Mouse (Mus musculus) mature B cell (primary cell): Measurements from ENCODE around the gene Dynlt1b.
"Not testable (repeated sequence)": the region's sequence is repeated elsewhere in the genome, so short reads cannot be mapped to it uniquely, and the experiment has no call there.

ENCODE experiments used
- in situ Hi-C: fragments of 300-500 bp; cut with MboI; formaldehyde crosslinking; loops from 2 replicates; pipeline ENCODE4 v1.14.3; 2019

The Dynlt1b gene

DNA sequence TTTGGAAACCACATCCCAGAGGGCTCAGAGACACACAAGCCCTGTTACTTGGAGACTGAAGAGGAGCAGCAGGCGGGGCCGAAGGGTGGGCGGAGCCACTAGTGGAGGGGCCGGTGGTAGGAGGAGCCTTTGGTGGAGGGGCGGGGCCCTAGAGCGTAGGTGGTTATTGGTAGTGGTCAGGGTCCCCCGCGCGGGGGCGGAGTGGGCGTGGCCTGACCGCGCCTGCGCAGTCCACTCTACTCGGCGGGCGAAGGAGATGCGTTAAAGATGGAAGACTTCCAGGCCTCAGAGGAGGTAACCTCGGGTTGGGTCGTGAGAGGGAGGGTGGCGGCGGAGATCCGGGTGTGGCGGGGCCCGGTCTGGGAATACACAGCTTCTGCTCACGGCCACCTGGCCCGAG lies at the start of gene Dynlt1b:
Gene Dynlt1b (plus strand): TSS at position 168 of the 400 bp plus-strand sequence.
- in situ Hi-C loops: not testable (repeated sequence)

DNA sequence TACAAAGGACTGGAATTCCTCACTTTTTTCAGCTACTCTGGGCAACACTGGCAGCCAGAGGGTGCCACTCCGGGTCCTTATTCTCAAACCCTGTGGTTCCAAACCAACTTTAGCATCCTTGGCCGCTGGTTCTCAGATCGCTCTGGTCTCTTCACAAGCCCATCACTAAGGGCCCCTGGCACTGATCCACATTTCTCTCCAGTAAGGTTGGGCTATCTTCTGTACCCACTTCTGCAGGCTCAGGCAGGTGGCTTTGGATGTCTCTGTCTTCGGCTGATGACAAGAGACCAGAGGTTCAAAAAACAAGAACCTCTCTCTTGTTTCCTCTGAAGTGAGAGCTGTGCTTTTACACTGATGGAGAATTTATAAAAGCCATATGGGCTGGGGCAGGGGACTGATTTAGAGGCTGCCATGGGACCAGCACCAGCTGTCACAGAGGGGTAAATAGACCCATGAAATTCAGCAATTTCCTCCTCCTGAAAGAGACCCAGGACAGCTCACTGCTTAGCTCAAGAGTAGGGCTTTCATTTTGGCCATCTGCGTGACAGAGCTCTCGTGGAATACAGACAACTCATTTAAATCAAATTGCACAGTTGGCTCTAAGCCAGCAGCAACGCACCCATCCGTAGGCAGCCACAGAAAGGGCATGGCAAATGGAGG lies 49.6 kb upstream of the Dynlt1b start:
- in situ Hi-C loops: not testable (repeated sequence)

GRCm38 (mm10) chr17:6381071-6381682 lies 48.7 kb upstream of the Dynlt1b start:
- in situ Hi-C loops: not testable (repeated sequence)

- in situ Hi-C loops: not testable (repeated sequence)
These were observed 43.0 kb upstream of the Dynlt1b start for GRCm38 (mm10) chr17:6386927-6387326.

DNA sequence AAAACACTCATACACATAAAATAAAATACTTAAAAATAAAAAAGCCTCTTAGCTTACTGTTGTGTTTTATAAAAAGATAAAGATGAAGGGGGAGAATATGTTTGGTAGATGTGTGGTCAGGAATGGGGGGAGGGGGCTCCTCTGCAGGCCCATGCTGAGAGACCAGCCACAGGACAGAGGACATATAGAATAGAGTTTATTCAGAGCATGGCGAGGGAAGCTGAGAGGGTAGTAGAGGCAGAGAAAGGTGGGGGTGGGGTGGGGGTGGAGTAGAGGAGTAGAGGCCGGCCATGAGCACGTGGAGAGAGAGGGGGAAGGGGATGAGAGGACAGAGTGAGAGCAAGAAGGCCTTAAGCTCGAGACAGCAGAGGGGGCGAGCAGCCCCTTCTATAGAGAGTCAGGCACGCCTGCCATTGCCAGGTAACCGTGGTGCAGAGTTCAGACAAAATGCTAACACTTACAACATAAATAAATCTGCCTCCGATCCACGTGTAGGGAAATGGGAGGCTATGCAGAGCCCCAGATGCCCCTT lies 42.5 kb upstream of the Dynlt1b start:
- in situ Hi-C loops: not testable (repeated sequence)

GRCm38 (mm10) chr17:6389463-6389862 lies 40.4 kb upstream of the Dynlt1b start:
- in situ Hi-C loops: not testable (repeated sequence)

DNA sequence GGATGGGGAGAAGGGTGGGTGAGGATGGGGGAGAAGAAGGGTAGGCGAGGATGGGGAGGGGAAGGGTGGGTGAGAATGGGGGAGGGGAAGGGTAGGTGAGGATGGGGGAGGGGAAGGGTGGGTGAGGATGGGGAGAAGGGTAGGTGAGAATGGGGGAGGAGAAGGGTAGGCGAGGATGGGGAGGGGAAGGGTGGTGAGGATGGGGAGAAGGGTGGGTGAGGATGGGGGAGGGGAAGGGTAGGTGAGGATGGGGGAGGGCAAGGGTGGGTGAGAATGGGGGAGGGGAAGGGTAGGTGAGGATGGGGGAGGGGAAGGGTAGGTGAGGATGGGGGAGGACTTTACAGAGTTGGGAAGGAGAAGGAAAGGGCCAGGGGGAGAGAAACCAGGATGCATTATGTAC lies 39.2 kb upstream of the Dynlt1b start:
- in situ Hi-C loops: not testable (repeated sequence)

DNA sequence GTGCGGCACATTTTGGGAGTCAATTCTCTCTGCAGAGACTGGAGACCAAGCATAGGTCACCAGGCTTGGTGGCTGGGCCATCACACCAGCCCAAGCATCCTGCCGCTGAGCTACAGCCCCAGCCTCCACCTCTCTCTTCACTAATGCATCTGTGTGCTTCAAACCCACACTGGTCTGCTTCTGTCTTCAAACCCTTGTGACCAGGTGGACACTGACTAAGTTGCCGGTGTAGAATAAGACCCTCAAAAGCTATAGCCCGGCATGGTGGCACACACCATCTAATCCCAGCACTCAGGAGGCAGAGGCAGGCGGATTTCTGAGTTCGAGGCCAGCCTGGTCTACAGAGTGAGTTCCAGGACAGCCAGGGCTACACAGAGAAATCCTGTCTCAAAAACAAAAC lies 38.2 kb upstream of the Dynlt1b start:
- in situ Hi-C loops: not testable (repeated sequence)

DNA sequence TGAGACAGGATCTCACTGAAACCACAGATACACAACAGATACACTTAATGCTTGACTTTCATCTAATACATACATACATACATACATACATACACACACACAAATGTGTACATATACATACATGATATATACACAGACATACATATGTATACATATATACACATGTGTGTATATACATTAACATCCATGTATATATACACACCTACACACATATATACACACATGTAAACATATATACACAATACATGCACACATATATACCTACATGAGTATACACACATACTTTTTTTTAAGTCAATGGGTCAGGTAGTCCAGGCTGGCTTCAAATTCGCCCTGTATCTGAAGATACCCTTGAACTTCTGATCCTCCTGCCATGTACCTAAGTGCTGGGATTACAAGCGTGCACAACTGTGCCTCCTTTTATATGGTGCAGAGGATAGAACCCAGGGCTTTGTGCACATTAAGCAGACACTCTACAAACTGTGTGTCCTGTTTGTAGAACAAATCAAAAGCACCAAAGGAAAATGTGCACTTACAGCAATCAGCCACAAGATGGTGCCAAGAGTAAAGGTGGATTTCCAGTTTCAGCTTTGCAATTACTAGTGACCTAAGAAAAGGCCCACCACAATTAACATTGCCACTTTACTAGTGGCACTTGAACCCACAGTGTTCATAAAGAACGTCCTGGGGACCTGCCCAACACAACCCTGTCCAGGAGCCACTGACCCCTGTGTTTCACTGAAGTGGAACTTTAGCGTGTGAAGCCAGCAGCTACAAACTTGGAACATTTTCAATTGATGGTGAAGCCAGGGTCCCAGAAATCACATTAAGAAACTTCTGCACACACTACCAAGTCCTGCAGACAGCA lies 37.2 kb upstream of the Dynlt1b start:
- in situ Hi-C loops: not testable (repeated sequence)

DNA sequence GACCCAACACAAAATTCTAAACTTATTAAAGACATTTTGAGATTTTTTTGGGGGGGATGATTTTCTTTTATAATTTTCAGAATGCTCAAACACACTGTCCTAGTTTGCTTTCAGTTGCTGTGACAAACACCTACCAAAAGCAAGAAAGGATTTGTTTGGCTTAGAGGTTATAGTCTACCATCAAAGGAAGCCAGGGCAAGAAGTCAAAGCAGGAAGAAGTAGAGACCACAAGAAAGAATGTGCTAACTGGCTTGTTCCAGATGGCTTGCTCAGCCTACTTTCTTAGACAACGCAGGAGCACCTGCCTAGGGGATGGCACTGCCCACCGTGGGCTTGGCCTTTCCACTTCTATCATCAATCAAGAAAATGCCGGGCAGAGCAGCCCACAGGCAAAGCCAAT lies 31.8 kb upstream of the Dynlt1b start:
- in situ Hi-C loops: not testable (repeated sequence)

GRCm38 (mm10) chr17:6398816-6399215 lies 31.1 kb upstream of the Dynlt1b start:
- in situ Hi-C loops: not testable (repeated sequence)

- in situ Hi-C loops: not testable (repeated sequence)
These were observed 30.4 kb upstream of the Dynlt1b start for GRCm38 (mm10) chr17:6399281-6400096.

DNA sequence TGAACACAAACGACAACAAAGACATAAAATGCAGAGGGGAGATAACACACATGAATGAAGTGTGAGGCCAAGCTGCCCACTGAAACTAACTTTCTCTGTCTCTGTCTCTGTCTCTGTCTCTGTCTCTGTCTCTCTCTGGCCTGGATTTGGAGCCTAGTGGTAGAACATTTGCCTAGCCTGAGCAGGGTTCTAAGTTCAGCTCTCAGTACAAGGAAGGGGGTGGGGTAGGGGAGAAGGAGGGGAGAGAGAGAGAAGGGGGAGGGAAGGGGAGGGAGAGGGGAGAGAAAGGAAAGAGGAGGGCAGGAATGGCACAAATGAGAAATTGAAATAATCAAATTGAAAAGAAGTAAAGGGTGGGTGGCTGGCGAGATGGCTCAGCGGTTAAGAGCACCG lies 29.8 kb upstream of the Dynlt1b start:
- in situ Hi-C loops: not testable (repeated sequence)

GRCm38 (mm10) chr17:6404493-6404892 lies 25.4 kb upstream of the Dynlt1b start:
- in situ Hi-C loops: not testable (repeated sequence)

DNA sequence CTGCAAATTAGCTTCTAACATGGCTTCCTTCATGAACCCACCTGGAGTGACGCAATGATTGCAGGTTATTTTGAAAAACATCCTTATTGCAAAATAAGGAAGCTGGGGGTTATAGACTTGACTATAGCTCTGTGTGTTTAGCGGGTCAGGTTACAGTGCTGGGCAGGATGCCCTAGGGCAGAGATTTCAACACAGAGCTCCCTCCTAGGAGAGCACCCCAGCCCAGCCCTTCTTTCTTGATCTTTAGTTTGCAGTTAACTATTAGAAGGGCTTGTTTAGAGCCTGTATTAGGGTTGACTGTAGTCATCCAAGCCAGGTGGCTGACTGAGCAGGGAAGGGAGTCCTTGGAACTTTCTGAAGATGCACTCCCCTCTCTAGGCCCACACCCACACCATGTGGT lies 22.9 kb upstream of the Dynlt1b start:
- in situ Hi-C loops: not testable (repeated sequence)

DNA sequence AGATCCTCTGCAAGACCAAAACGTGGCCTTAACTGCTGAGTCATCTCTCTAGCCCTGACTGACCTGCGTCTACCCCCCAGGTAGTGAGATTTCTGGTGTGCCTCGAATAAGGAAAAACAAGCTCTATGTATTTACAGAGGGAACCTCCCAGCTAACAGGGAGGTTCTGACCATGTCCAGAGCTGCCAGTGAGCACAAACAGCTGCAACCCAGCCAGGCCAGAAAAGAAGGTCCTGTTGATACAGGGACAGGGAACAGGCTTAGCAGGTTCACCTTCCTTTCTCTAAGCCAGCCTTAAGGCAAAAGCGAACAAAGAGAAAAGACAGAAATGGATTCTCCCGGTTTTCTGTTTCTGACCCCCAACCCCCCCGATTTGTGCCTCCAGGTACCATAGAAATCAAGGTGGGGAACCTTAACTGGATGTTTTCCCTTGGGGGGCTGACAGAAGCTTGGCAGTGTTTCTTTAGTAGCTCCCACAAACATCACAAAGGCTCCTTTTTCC lies 19.1 kb upstream of the Dynlt1b start:
- in situ Hi-C loops: not testable (repeated sequence)

DNA sequence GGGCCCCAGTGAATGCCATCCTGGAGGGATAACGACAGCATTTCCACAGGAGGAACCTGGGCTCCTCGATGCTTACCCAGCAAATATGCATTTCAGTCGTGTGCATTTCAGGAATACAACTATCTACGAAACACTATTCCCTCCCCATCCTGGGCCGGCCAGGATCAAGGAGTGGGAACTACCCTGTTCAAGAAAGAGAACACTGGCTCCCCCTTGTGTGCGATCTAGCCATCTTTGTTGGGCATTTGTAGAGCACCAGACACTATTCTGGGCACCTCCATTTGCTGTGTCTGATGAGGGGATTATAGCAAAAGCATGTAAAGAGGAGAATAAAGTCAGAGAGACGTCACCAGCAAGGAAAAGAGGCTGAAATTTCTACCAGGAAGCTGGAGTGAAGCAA lies 12.8 kb upstream of the Dynlt1b start:
- in situ Hi-C loops: not testable (repeated sequence)

- in situ Hi-C loops: not testable (repeated sequence)
These were observed 9.4 kb upstream of the Dynlt1b start for GRCm38 (mm10) chr17:6420557-6420956.

- in situ Hi-C loops: not testable (repeated sequence)
These were observed 8.2 kb upstream of the Dynlt1b start for GRCm38 (mm10) chr17:6421547-6422326.

DNA sequence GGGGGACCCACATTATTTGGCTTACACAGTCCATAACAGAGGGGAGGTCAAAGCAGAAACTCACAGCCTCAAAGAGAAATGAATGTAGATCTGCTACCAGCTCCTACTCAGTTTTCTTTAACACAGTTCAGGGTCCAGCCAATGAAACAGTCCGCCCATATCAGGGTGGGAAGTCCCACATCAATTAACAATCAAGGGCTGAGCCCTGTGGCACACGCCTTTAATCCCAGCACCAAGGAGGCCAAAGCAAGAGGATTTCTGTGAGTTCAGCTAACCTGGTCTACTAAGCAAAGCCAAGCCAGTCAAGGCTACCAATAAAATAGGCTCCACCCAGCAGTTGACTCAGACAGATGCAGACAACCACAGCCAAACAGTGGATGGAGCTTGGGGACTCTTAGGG lies 7.5 kb upstream of the Dynlt1b start:
- in situ Hi-C loops: not testable (repeated sequence)

DNA sequence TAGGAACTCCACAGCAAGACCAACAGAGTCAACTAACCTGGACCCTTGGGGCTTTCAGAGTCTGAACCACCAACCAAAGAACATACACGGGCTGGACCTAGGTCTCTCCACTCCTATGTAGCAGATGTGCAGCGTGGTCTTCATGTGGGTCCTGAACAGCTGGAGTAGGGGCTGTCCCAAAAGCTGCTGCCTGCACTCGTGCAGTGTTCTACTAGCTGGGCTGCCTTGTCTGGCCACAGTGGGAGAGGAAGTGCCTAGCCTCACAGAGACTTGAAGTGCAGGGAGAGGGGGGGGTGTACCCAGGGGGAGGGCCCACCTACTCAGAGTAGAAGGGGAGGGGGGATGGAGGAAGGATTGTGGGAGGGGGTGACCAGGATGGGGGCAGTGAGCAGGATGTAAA lies 7.1 kb upstream of the Dynlt1b start:
- in situ Hi-C loops: not testable (repeated sequence)
